Mouse (Mus musculus) bone marrow, adult 2 months (tissue): ENCODE measurements around the gene Cyp2t4.

ENCODE experiments used
- CTCF ChIP-seq: fragments of 200-500 bp; IDR thresholded peaks from 2 replicates; pipeline ENCODE4 v1.5.1; 2011; ENCODE audit warnings: low read length, control low read depth; ENCODE audit not compliant: control insufficient read depth, insufficient read depth
- POLR2A ChIP-seq: fragments of 200-500 bp; IDR thresholded peaks from 2 replicates; pipeline ENCODE4 v1.6.1; 2011; ENCODE audit warnings: low read depth, mild to moderate bottlenecking, control low read depth, low read length, borderline replicate concordance; ENCODE audit not compliant: control insufficient read depth

GRCm38 (mm10) chr7:27128946-27129345 is 24.6 kb upstream of the Cyp2t4 start:
- TF ChIP-seq CTCF (no peak), POLR2A (no peak)
